Mouse (Mus musculus) CH12.LX (cell line): ENCODE data around the gene Mbd6.

ENCODE experiments used
- E2F4 ChIP-seq: IDR thresholded peaks from 2 replicates; pipeline ENCODE4 v1.6.1; 2011; ENCODE audit warnings: low read depth, low read length, improper control_type of control experiment; ENCODE audit not compliant: insufficient replicate concordance
- ETS1 ChIP-seq: conservative IDR thresholded peaks from 2 replicates; pipeline ENCODE4 v1.6.1; 2012; ENCODE audit warnings: low read depth, mild to moderate bottlenecking, inconsistent platforms, low read length, improper control_type of control experiment, moderate library complexity
- GABPA ChIP-seq: IDR thresholded peaks from 2 replicates; pipeline ENCODE4 v1.6.1; 2012; ENCODE audit warnings: low read depth, low read length, improper control_type of control experiment, inconsistent platforms; ENCODE audit not compliant: insufficient replicate concordance
- POLR2A ChIP-seq: IDR thresholded peaks from 2 replicates; pipeline ENCODE4 v1.6.1; 2011; ENCODE audit warnings: low read depth, mild to moderate bottlenecking, improper control_type of control experiment, low read length
- RAD21 ChIP-seq: IDR thresholded peaks from 2 replicates; pipeline ENCODE4 v1.6.1; 2011; ENCODE audit warnings: low read depth, mild to moderate bottlenecking, low read length, improper control_type of control experiment, moderate library complexity
- TBP ChIP-seq: conservative IDR thresholded peaks from 2 replicates; pipeline ENCODE4 v1.6.1; 2011; ENCODE audit warnings: low read depth, low read length, improper control_type of control experiment
- TCF12 ChIP-seq: IDR thresholded peaks from 2 replicates; pipeline ENCODE4 v1.6.1; 2014; ENCODE audit warnings: low read depth, mild to moderate bottlenecking, inconsistent platforms, low read length, improper control_type of control experiment
- ZMIZ1 ChIP-seq: IDR thresholded peaks from 2 replicates; pipeline ENCODE4 v1.6.1; 2012; ENCODE audit warnings: low read depth, mild to moderate bottlenecking, inconsistent platforms, low read length, improper control_type of control experiment

DNA sequence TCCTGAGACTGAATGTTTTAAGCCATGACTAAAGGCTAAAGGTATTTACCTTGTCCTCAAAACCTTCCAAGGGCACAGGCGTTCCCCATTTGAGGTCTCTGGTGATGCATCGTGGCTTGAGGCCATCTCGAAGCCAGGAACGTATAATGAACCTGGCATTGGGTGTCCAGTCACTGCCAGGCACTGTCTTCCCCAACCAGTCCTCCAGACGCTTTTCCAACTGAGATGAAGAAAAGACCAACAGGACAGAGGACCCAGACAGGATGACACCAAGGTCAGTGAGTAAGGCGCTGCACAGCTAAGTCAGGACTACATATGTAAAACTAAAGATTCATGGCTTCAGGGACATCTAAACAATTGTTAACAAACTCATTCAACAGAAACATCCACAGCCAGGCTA lies 11.5 kb upstream of the Mbd6 start:
- no peak for TF ChIP-seq TCF12
- no peak for TF ChIP-seq ZMIZ1
- no peak for TF ChIP-seq POLR2A
- no peak for TF ChIP-seq RAD21
- TF ChIP-seq TBP: no peak
- TF ChIP-seq ETS1: no peak
- TF ChIP-seq E2F4: no peak
- no peak for TF ChIP-seq GABPA
